Mouse (Mus musculus): ENCODE measurements around the gene Neo1.

Gene Neo1

DNA sequence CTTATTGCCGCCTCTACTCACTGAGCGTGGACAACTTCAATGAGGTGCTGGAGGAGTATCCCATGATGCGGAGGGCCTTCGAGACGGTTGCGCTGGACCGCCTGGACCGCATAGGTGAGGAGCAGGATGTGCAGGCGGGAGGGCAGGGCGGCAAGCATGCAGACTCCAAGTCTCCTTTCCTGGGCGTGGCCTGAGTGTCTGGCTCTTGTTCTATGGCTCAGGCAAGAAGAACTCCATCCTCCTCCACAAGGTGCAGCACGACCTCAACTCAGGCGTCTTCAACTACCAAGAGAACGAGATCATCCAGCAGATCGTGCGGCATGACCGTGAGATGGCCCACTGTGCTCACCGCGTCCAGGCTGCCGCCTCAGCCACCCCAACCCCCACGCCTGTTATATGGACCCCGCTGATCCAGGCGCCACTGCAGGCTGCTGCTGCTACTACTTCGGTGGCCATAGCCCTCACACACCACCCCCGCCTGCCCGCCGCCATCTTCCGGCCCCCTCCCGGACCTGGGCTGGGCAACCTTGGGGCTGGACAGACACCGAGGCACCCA lies 177.1 kb downstream of the Neo1 start:
- no peak for DNase-seq (ENCODE audit: low read depth)

DNA sequence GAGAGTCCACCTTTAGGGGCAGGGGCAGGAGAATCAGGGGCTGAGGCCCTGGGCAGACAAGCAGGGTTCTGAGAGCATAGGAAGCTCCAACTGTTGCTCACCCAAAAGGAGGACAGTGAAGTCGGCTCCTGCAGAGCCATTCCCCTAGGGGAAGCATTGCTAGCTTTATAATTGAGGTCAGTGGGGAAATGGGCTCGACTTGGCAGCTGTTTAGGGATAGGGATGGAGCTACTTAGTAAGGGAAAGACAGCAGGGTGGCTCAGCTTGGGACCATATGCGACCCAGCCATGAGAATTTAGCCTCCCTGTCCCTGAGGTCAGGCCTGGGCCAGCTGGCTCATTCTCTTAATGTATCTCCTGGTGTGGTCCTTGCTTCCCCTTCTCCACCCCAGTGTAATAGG lies 181.3 kb downstream of the Neo1 start:
- DNase-seq (ENCODE audit: low read depth) = no peak

DNA sequence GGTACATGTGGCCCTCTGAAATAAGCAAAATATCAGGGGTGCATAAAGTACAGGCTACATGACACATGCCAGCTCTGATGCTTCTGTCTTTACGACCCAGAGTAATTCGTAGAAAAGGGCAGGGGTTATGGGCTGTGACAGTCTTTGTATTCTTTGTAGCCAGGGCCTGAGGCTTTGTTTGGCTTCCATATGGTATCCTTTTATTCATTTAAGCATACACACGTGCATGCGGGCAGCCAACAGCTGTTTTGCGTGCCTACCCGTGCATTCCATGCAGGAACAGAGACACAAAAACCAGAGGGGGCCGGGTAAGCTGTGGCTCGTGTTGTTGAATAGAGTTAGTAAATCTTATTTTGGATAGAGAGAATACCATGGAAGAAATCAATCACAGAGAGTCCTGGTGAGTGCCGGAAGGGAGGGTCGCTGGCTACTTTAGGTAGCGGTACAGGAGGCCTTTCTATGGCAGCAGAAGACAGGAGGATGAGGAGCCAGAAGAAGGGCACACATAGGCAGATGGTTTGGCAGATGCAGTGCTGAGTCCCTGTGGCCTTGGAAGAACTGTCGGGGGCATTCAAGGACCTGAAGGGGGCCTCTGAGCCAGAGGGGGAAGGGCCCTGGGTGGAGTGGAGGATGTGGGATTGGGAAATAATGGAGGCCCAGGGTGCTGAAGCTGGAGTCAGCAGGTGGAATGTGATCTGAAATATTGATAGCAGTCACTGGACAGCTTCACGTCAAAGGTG lies 186.5 kb downstream of the Neo1 start:
- DNase-seq (ENCODE audit: low read depth) = no peak

DNA sequence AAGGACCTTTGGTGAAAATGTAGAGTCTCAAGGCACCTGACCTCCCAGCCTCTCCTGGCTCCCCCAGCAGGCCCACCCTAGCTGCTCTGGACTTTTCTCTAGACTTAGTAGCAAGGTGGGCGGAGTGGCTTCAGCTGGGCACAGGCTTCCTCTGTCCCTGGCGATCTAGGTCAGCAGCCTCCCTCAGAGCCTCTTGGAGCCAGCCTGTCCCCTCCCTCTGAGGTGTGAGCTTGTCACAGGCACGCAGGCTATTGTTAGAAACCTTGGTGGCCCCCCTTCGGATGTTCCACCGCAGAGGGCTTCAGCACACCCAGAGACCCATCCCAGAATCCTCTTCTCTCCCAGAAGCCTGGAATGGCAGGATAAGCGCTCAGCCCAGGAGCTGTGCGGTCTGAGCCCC lies 188.6 kb downstream of the Neo1 start:
- DNase-seq (ENCODE audit: low read depth) = no peak

DNA sequence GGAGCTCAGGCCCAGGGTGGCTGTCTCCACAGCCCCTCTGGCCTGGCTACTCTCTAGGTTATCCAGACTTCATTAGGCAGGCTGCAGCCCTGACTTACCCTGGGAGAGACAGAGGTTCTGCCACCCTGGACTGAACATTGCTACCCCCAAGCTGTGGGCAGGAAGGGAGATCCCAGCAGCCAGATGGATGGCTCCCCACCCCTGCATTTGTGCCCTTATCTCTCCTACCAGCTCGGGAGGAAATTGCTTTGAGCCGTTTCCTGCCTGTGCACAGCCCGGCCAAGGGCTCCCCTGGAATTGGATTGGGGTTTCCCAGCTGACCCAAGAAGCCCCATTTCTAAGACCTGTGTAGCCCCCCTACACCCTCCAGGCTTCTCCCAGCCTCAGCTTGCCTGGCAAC lies 189.2 kb downstream of the Neo1 start:
- DNase-seq (ENCODE audit: low read depth) = no peak

DNA sequence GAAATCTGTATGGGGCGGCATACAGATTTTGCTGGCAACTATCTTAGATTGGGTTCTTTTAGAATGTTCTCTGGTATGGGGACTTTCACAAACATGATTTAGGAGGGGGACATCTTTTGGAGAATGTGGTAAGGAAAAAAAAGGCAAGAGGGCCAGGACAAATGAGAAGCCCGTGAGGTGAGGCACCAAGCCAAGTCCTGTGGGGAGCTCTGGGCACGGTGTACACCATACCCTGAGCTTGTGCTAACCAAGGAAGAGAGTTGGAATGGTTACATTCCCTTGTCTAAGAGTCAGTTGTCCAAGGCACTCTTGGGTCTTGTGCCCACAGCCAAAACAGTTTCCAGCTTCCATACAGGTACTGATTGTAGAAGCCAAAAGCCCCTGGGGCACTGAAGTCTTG lies 191.6 kb downstream of the Neo1 start:
- no peak for DNase-seq (ENCODE audit: low read depth)

GRCm38 (mm10) chr9:58841655-58842054 lies 194.6 kb downstream of the Neo1 start:
- DNase-seq (ENCODE audit: low read depth) = peak; percentile 40

- DNase-seq (ENCODE audit: low read depth) = no peak
Measured at GRCm38 (mm10) chr9:58838504-58838903, 197.7 kb downstream of the Neo1 start.

DNA sequence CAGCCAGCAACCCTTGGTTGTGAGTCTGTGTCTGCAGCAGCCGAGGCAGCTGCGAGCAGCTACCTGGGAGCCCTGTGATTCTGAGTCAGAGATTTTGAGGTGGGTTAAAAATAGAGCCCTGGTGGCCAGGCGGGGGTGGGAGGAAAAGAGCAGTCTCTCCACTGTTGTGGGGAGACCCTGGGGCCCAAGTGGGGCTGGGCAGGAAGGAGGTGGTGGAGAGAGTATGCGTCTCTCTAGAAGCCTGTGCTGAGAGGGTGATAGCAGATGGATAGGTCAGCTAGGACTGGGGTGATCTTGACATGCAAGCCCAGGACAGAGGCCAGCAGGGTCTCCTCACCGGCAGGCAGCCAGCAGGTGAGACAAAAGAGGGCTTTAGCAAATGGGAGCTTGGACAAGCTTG lies 199.1 kb downstream of the Neo1 start:
- DNase-seq (ENCODE audit: low read depth) = no peak

GRCm38 (mm10) chr9:58832939-58833338 lies 203.3 kb downstream of the Neo1 start:
- DNase-seq (ENCODE audit: low read depth) = no peak

DNA sequence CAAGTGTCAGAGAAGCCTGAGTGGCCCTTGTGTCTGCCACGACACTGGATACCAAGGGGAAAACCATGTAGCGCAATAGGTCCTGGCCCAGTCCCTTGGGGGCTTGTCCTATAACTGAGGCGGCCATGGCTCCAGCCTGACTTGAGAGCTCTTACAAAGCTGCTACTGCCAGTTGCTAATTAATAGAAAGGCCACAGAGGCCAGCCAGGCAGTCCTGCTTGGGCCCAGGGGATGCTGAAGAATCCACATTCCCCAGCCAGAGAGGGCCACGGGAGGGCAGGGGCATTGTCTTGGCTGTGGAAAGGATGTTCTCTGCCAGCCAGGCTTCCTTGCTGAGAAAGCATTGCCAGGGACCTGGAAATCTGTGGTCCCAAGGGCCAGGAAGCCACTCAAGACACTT lies 206.6 kb downstream of the Neo1 start:
- DNase-seq (ENCODE audit: low read depth) = no peak
